Mouse (Mus musculus) erythroblast, embryonic 14.5 days (primary cell): ENCODE results near the gene Rbms2. TPM values are rescaled to one million over a fixed set of nuclear protein-coding genes. Genes with fewer than 3 reads are reported as not detected.
A peak's percentile ranks its signal among the peaks of the same experiment; 100 is the strongest.

Experiments
- H3K27me3 ChIP-seq: 2 replicates; pipeline ENCODE4 v1.6.1; 2012; ENCODE audit warnings: inconsistent platforms; ENCODE audit not compliant: control insufficient read depth
- H3K36me3 ChIP-seq: 2 replicates; pipeline ENCODE4 v1.6.1; 2012; ENCODE audit warnings: mild to moderate bottlenecking, inconsistent platforms; ENCODE audit not compliant: control insufficient read depth
- H3K4me1 ChIP-seq: 2 replicates; pipeline ENCODE4 v1.6.1; 2012; ENCODE audit warnings: inconsistent platforms; ENCODE audit not compliant: control insufficient read depth
- H3K4me3 ChIP-seq: replicated peaks from 2 replicates; pipeline ENCODE3; 2012; ENCODE audit warnings: moderate library complexity, mild to moderate bottlenecking, inconsistent platforms
- H3K9me3 ChIP-seq: 2 replicates; pipeline ENCODE4 v1.6.1; 2012; ENCODE audit warnings: low read length, inconsistent platforms, mixed read lengths; ENCODE audit not compliant: control insufficient read depth
- GATA1 ChIP-seq: IDR thresholded peaks from 2 replicates; pipeline ENCODE4 v1.6.1; 2012; ENCODE audit warnings: low read length, inconsistent platforms, mixed read lengths
- TAL1 ChIP-seq: IDR thresholded peaks from 3 replicates; pipeline ENCODE4 v1.6.1; 2012; ENCODE audit warnings: low read length, inconsistent platforms, mixed read lengths
- polyA plus RNA-seq: library from polyadenylated mRNA; stranded (reverse); fragments of >175 nt; gene quantifications from 2 replicates; pipeline ENCODE4 v1.2.3, GENCODE M21; 2012

Gene Rbms2
- polyA plus RNA-seq, 1 experiment = 0.72 TPM

GRCm38 (mm10) chr10:128081807-128082476, 98.2 kb downstream of the Rbms2 start:
- Histone ChIP-seq H3K9me3 (no peaks in the 10 kb centered on the region), H3K36me3 (peaks cover 51% of the 10 kb centered on the region), H3K4me1 (peaks cover 41% of the 10 kb centered on the region), H3K4me3 (peak overlapping the region; percentile 100), H3K27me3 (no peaks in the 10 kb centered on the region)
- TF ChIP-seq GATA1 (no peak), TAL1 (no peak)

Other genes starting within 250 kb of the Rbms2 start
- not detected in 2 replicates for gene Hsd17b6, start 172.7 kb downstream of the Rbms2 start, polyA plus RNA-seq
- 1.3 TPM in 2 replicates for gene Prim1, start 165.1 kb downstream of the Rbms2 start, polyA plus RNA-seq
- 10.5 and 11.0 TPM in 2 replicates for gene Naca, start 144.7 kb downstream of the Rbms2 start, polyA plus RNA-seq
- 8.6 and 11.8 TPM in 2 replicates for gene Ptges3, start 121.3 kb downstream of the Rbms2 start, polyA plus RNA-seq
- gene Atp5b, start 97.0 kb downstream of the Rbms2 start, polyA plus RNA-seq = 152 and 224 TPM in 2 replicates
- 3.2 and 3.6 TPM in 2 replicates for gene Baz2a, start 88.7 kb downstream of the Rbms2 start, polyA plus RNA-seq
- gene Gls2, start 14.2 kb upstream of the Rbms2 start, polyA plus RNA-seq = not detected in 2 replicates
- gene Spryd4, start 31.5 kb upstream of the Rbms2 start, polyA plus RNA-seq = 0.10 and 0.18 TPM in 2 replicates
- 0.03 TPM in 1 of 2 replicates, not detected in the other for gene Mip, start 45.5 kb upstream of the Rbms2 start, polyA plus RNA-seq
- gene Timeless, start 51.8 kb upstream of the Rbms2 start, polyA plus RNA-seq = 2.7 and 3.0 TPM in 2 replicates
- gene Apon, start 73.8 kb upstream of the Rbms2 start, polyA plus RNA-seq = 0.02 and 0.04 TPM in 2 replicates
- gene Apof, start 88.4 kb upstream of the Rbms2 start, polyA plus RNA-seq = not detected in 2 replicates
- gene Stat2, start 90.3 kb upstream of the Rbms2 start, polyA plus RNA-seq = 0.16 and 0.23 TPM in 2 replicates
- gene Il23a, start 118.5 kb upstream of the Rbms2 start, polyA plus RNA-seq = not detected in 2 replicates
- gene Pan2, start 123.0 kb upstream of the Rbms2 start, polyA plus RNA-seq = 0.31 and 0.44 TPM in 2 replicates
- 2.3 and 3.2 TPM in 2 replicates for gene Cnpy2, start 142.2 kb upstream of the Rbms2 start, polyA plus RNA-seq
- gene Cs, start 157.4 kb upstream of the Rbms2 start, polyA plus RNA-seq = 2.2 and 3.1 TPM in 2 replicates
- gene Coq10a, start 188.7 kb upstream of the Rbms2 start, polyA plus RNA-seq = 0.49 and 0.53 TPM in 2 replicates
- 1.4 and 1.9 TPM in 2 replicates for gene Ankrd52, start 196.8 kb upstream of the Rbms2 start, polyA plus RNA-seq
- gene Slc39a5, start 220.9 kb upstream of the Rbms2 start, polyA plus RNA-seq = 0.15 and 0.16 TPM in 2 replicates
- gene Nabp2, start 231.2 kb upstream of the Rbms2 start, polyA plus RNA-seq = 32.3 and 34.1 TPM in 2 replicates
- gene Rnf41, start 231.4 kb upstream of the Rbms2 start, polyA plus RNA-seq = 0.37 and 0.48 TPM in 2 replicates